Mouse (Mus musculus): ENCODE data around the gene Gm40460.
"Not testable (repeated sequence)": the region's sequence is repeated elsewhere in the genome, so short reads cannot be mapped to it uniquely, and the experiment has no call there.

DNA sequence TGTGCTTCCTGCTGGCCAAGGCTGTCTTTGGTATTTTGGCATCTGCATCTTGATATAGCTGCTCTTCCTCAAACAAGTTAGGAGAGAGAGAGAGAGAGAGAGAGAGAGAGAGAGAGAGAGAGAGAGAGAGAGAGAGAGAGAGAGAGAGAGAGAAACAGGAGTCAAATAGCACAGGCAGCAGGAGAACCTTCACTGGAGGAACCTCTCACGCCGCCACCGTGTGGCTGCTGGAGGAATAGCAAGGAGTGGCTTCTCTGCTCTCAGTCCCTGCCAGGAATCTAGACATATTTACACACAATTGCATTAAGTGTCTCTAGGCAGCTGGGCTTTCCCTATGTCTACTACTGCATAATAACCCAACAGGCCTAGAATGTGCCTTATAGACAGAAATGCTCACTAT lies 37.3 kb upstream of the Gm40460 start:
- TF ChIP-seq GATA1, TAL1 (IDR thresholded peaks at IDR 0.05; ENCODE audit: low read length): not testable (repeated sequence)

All from erythroblast, embryonic 14.5 days (primary cell).